Mouse (Mus musculus): ENCODE results near the gene Ip6k2.

- TF ChIP-seq CTCF (IDR thresholded peaks at IDR 0.05; ENCODE audit: low read depth, low read length) (no peak), GATA1 (IDR thresholded peaks at IDR 0.05; ENCODE audit: borderline replicate concordance, low read length) (no peak), TAL1 (conservative IDR thresholded peaks at IDR 0.05; ENCODE audit: low read depth, low read length) (no peak), GATA2 (IDR thresholded peaks at IDR 0.05; ENCODE audit: borderline replicate concordance, low read depth, low read length) (no peak)
These were observed 26.9 kb downstream of the Ip6k2 start for GRCm38 (mm10) chr9:108810516-108810915.
